Mouse (Mus musculus) heart, adult 2 months (tissue): ENCODE results near the gene Dut.

Experiments used
- CTCF ChIP-seq: fragments of 200-600 bp; IDR thresholded peaks from 2 replicates; pipeline ENCODE4 v1.8.1; 2022; ENCODE audit warnings: antibody characterized with exemption, mild to moderate bottlenecking, moderate library complexity
- POLR2A ChIP-seq: fragments of 200-500 bp; IDR thresholded peaks from 2 replicates; pipeline ENCODE4 v1.6.1; 2011; ENCODE audit warnings: mild to moderate bottlenecking, low read depth, low read length, control low read depth; ENCODE audit not compliant: insufficient read depth

DNA sequence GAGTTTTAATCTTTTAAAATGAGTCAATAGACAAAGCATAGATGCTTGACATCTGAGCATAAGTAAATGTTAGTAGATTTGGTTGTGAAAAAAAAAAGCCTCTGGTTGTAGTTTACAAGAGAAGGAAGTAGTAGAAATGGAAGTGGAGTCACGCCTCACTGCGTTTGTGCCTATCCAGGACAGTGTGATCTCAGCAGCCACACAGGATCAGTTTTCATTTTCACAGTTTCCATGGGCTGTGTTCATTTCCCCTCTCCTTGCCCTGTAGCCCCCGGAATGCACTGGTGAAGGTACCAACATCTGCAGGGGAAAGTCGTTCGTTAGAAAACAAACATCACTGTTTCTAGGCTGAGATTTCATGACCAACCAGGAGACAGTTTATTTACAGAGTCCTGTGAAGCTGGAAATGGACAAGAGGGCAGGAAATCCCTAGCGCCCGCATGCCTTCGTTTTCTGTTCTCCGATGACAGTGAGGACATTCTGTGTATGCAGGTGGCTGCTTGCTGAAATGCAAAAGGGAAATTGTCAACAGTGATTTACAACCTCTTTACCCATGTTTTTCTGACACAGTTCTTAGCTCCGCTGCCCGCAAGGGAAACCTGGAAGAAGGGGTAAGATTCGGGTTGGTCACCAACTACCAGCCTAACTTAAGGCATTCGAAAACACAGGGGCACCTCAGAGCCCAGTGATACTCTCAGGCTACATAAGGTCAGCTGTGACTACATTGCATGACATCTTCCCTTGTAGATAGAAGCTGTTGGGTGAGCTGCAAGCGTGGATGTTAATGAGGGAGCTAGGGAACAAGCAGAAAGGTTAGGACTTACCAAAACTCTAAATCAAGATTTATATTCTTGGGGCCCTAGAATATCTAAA is 35.6 kb downstream of the Dut start:
- TF ChIP-seq POLR2A (no peak), CTCF (no peak)
